Mouse (Mus musculus) common myeloid progenitor, adult 5-6 weeks (primary cell): ENCODE measurements around the gene Gadl1. TPM values are rescaled to one million over a fixed set of nuclear protein-coding genes. Genes with fewer than 3 reads are reported as not detected.

Experiments used
- ATAC-seq: replicated peaks from 2 replicates; pipeline ENCODE4 v1.8.0; 2016; ENCODE audit warnings: low read depth, mild to moderate bottlenecking, moderate TSS enrichment, inconsistent platforms; ENCODE audit not compliant: poor library complexity, severe bottlenecking
- total RNA-seq: library from RNA; stranded (forward); fragments of 200-1000, 187-1606 nt; gene quantifications from 2 replicates; pipeline ENCODE4 v1.2.3, GENCODE M21; 2017

Gene Gadl1
- total RNA-seq, 1 experiment from 2014 or later = 1.2 TPM

- ATAC-seq = peak; percentile 36
Observed at GRCm38 (mm10) chr9:116083726-116084323, 174.6 kb downstream of the Gadl1 start.

- peak; percentile 45 for ATAC-seq
Observed at GRCm38 (mm10) chr9:116084324-116084931, 175.2 kb downstream of the Gadl1 start.

- ATAC-seq = no peak
Observed at GRCm38 (mm10) chr9:116085999-116086398, 176.7 kb downstream of the Gadl1 start.

GRCm38 (mm10) chr9:116087263-116087662 lies 178.0 kb downstream of the Gadl1 start:
- ATAC-seq = no peak

- ATAC-seq = no peak
Observed at GRCm38 (mm10) chr9:116087880-116088279, 178.6 kb downstream of the Gadl1 start.

GRCm38 (mm10) chr9:116088912-116089311 lies 179.7 kb downstream of the Gadl1 start:
- no peak for ATAC-seq

- no peak for ATAC-seq
Observed at GRCm38 (mm10) chr9:116090296-116090695, 181.0 kb downstream of the Gadl1 start.

- no peak for ATAC-seq
Observed at GRCm38 (mm10) chr9:116091101-116091841, 182.0 kb downstream of the Gadl1 start.

- no peak for ATAC-seq
Observed at GRCm38 (mm10) chr9:116091921-116092320, 182.7 kb downstream of the Gadl1 start.

- ATAC-seq = peak; percentile 63
Observed at GRCm38 (mm10) chr9:116098724-116099595, 189.7 kb downstream of the Gadl1 start.

- ATAC-seq = no peak
Observed at GRCm38 (mm10) chr9:116099596-116099993, 190.3 kb downstream of the Gadl1 start.

- ATAC-seq = no peak
Observed at GRCm38 (mm10) chr9:116100015-116100414, 190.8 kb downstream of the Gadl1 start.

GRCm38 (mm10) chr9:116101842-116102241 lies 192.6 kb downstream of the Gadl1 start:
- peak; percentile 24 for ATAC-seq

- no peak for ATAC-seq
Observed at GRCm38 (mm10) chr9:116104770-116105169, 195.5 kb downstream of the Gadl1 start.

GRCm38 (mm10) chr9:116108729-116109128 lies 199.5 kb downstream of the Gadl1 start:
- no peak for ATAC-seq

GRCm38 (mm10) chr9:116111149-116111970 lies 202.1 kb downstream of the Gadl1 start:
- ATAC-seq = peak; percentile 62

GRCm38 (mm10) chr9:116114339-116114738 lies 205.1 kb downstream of the Gadl1 start:
- no peak for ATAC-seq

- ATAC-seq = no peak
Observed at GRCm38 (mm10) chr9:116115875-116116274, 206.6 kb downstream of the Gadl1 start.

GRCm38 (mm10) chr9:116118332-116118872 lies 209.1 kb downstream of the Gadl1 start:
- no peak for ATAC-seq
